Mouse (Mus musculus) embryonic facial prominence, embryonic 15.5 days (tissue): Measurements from ENCODE around the gene 4931422A03Rik. TPM values are rescaled to one million over a fixed set of nuclear protein-coding genes. Genes with fewer than 3 reads are reported as not detected.
"Not testable (repeated sequence)": the region's sequence is repeated elsewhere in the genome, so short reads cannot be mapped to it uniquely, and the experiment has no call there.

ENCODE experiments used
- ATAC-seq: fragments of 200-750 bp; cut with Nextera tagmentation; 2 replicates; pipeline ENCODE4 v1.8.0; 2017; ENCODE audit warnings: low read depth, moderate TSS enrichment; ENCODE audit not compliant: insufficient number of reproducible peaks, low FRiP score, low TSS enrichment
- H3K27ac ChIP-seq: fragments of 300-500 bp; sonication (generic); replicated peaks from 2 replicates; pipeline ENCODE4 v1.5.1; 2015; ENCODE audit warnings: mild to moderate bottlenecking, inconsistent platforms
- H3K27me3 ChIP-seq: fragments of 300-500 bp; sonication (generic); 2 replicates; pipeline ENCODE4 v1.6.1; 2015; ENCODE audit warnings: inconsistent platforms
- H3K36me3 ChIP-seq: fragments of 300-500 bp; sonication (generic); 2 replicates; pipeline ENCODE4 v1.6.1; 2015; ENCODE audit warnings: mild to moderate bottlenecking, inconsistent platforms
- H3K4me1 ChIP-seq: fragments of 300-500 bp; sonication (generic); 2 replicates; pipeline ENCODE4 v1.6.1; 2015; ENCODE audit warnings: inconsistent platforms
- H3K4me2 ChIP-seq: fragments of 300-500 bp; sonication (generic); replicated peaks from 2 replicates; pipeline ENCODE4 v1.6.1; 2015; ENCODE audit warnings: mild to moderate bottlenecking, inconsistent platforms
- H3K4me3 ChIP-seq: fragments of 300-500 bp; sonication (generic); replicated peaks from 2 replicates; pipeline ENCODE4 v1.5.1; 2015; ENCODE audit warnings: mild to moderate bottlenecking, inconsistent platforms
- H3K9ac ChIP-seq: fragments of 300-500 bp; sonication (generic); 2 replicates; pipeline ENCODE4 v1.6.1; 2015; ENCODE audit warnings: inconsistent platforms
- H3K9me3 ChIP-seq: fragments of 300-500 bp; sonication (generic); replicated peaks from 2 replicates; pipeline ENCODE4 v1.6.1; 2016; ENCODE audit warnings: inconsistent platforms
- WGBS: fragments of 180-500 bp; shearing (Covaris S2); methylation state at CpG from one replicate; pipeline ENCODE4 v1.1.7; 2015; 5-methylcytosine and 5-hydroxymethylcytosine counted together
- polyA plus RNA-seq: library from polyadenylated mRNA; unstranded; fragments of >200 nt; fragmentation: Nextera tagmentation; extraction: Ambion mirVana; gene quantifications from 2 replicates; pipeline ENCODE4 v1.2.1, GENCODE M21; 2015

Gene 4931422A03Rik
- polyA plus RNA-seq, 1 experiment from 2014 or later: 2.7 TPM

- H3K4me3 ChIP-seq, H3K36me3 ChIP-seq, H3K9me3 ChIP-seq, H3K4me1 ChIP-seq, H3K9ac ChIP-seq, H3K27ac ChIP-seq, ATAC-seq, H3K4me2 ChIP-seq, H3K27me3 ChIP-seq: not testable (repeated sequence)
- WGBS: 68% methylated on average over 8 of the region's 8 CpGs
These were observed 40.6 kb downstream of the 4931422A03Rik start for GRCm38 (mm10) chr2:103987595-103987994.

GRCm38 (mm10) chr2:103983146-103983545, 45.0 kb downstream of the 4931422A03Rik start:
- H3K36me3 ChIP-seq: no peaks in the 10 kb centered on the region
- H3K4me1 ChIP-seq: no peaks in the 10 kb centered on the region
- no peak overlapping the region for H3K4me2 ChIP-seq
- no peaks in the 10 kb centered on the region for H3K9me3 ChIP-seq
- no peak overlapping the region for H3K4me3 ChIP-seq
- WGBS: 86% methylated on average over 10 of the region's 10 CpGs
- peaks cover 4% of the 10 kb centered on the region; the same call in 1 of the 2 replicates for H3K27me3 ChIP-seq
- H3K9ac ChIP-seq: no peak overlapping the region
- H3K27ac ChIP-seq: no peak overlapping the region
- ATAC-seq: no peak

DNA sequence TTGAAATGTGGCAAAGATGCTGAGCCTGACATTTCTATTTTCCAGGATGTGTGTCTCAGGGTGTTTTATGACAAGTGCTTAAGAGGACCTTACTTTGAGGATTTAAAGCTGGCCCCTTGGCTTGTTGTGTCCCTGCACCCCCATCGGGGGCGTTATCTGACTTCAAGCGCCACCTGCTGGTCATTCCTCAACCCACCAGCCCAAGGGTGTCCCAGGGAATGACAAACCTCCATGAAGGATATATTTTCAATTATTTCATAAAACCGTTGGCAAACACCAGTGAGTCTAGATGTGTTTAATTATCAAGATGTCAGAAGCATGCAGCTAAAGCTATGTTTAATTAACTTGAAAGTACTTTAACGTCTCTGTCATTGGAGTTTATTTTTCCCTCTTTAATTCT, 45.9 kb downstream of the 4931422A03Rik start:
- H3K4me2 ChIP-seq: no peak overlapping the region
- ATAC-seq: peak; percentile 67; the same call in 1 of the 2 replicates
- no peak overlapping the region for H3K9ac ChIP-seq
- H3K27ac ChIP-seq: no peak overlapping the region
- H3K4me3 ChIP-seq: no peak overlapping the region
- H3K36me3 ChIP-seq: no peaks in the 10 kb centered on the region
- WGBS: 5% methylated on average over 5 of the region's 5 CpGs
- no peaks in the 10 kb centered on the region for H3K9me3 ChIP-seq
- no peaks in the 10 kb centered on the region for H3K4me1 ChIP-seq
- H3K27me3 ChIP-seq: peaks cover 4% of the 10 kb centered on the region; the same call in 1 of the 2 replicates

DNA sequence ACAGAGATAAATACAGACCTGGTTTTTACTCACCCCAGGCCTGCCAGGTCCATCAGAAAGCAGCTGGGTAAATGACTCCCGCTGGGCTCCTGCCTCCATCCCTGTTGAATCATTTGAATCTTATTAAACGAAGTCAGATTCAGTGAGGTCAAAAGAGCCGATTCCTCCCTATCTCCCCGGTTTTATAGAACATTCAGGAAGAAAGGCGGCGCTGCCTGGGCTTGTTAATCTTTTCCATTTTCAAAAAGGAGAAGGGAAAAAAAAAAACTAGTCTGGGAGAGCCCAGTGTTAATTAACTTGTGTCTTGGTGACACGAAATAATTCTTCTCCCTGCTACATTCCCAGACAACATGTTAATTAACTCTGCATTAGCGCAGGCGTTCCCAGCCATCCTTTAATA, 50.4 kb downstream of the 4931422A03Rik start:
- Histone ChIP-seq H3K9me3 (no peaks in the 10 kb centered on the region), H3K27me3 (peaks cover 4% of the 10 kb centered on the region; the same call in 1 of the 2 replicates), H3K36me3 (no peaks in the 10 kb centered on the region), H3K9ac (no peak overlapping the region), H3K4me1 (no peaks in the 10 kb centered on the region), H3K4me3 (no peak overlapping the region), H3K4me2 (no peak overlapping the region), H3K27ac (no peak overlapping the region)
- ATAC-seq: no peak
- WGBS: 57% methylated on average over 9 of the region's 9 CpGs

GRCm38 (mm10) chr2:103977216-103977615, 50.9 kb downstream of the 4931422A03Rik start:
- H3K27ac ChIP-seq: no peak overlapping the region
- no peaks in the 10 kb centered on the region for H3K4me1 ChIP-seq
- peaks cover 7% of the 10 kb centered on the region; the same call in 1 of the 2 replicates for H3K27me3 ChIP-seq
- no peaks in the 10 kb centered on the region for H3K9me3 ChIP-seq
- WGBS: 67% methylated on average over 8 of the region's 8 CpGs
- no peaks in the 10 kb centered on the region for H3K36me3 ChIP-seq
- no peak overlapping the region for H3K4me3 ChIP-seq
- H3K4me2 ChIP-seq: no peak overlapping the region
- H3K9ac ChIP-seq: no peak overlapping the region
- ATAC-seq: no peak

GRCm38 (mm10) chr2:103975904-103976303, 52.3 kb downstream of the 4931422A03Rik start:
- WGBS: 76% methylated on average over 7 of the region's 7 CpGs
- Histone ChIP-seq H3K4me2 (no peak overlapping the region), H3K36me3 (no peaks in the 10 kb centered on the region), H3K9ac (no peak overlapping the region), H3K4me3 (no peak overlapping the region), H3K27ac (no peak overlapping the region), H3K27me3 (peaks cover 20% of the 10 kb centered on the region), H3K9me3 (no peaks in the 10 kb centered on the region), H3K4me1 (peaks cover 3% of the 10 kb centered on the region)
- no peak for ATAC-seq

- H3K4me1 ChIP-seq: peaks cover 14% of the 10 kb centered on the region
- H3K4me3 ChIP-seq: 0 out of 2 replicates have a peak overlapping the region, but pooled peaks have one; percentile 69
- H3K27me3 ChIP-seq: peaks cover 53% of the 10 kb centered on the region
- ATAC-seq: no peak
- WGBS: 17% methylated on average over 3 of the region's 3 CpGs
- H3K4me2 ChIP-seq: 0 out of 2 replicates have a peak overlapping the region, but pooled peaks have one; percentile 98
- H3K9ac ChIP-seq: no peak overlapping the region
- no peak overlapping the region for H3K27ac ChIP-seq
- no peaks in the 10 kb centered on the region for H3K9me3 ChIP-seq
- no peaks in the 10 kb centered on the region for H3K36me3 ChIP-seq
These were observed 56.3 kb downstream of the 4931422A03Rik start for GRCm38 (mm10) chr2:103971838-103972237.

- Histone ChIP-seq H3K4me3 (peak overlapping the region; percentile 69), H3K9ac (peak overlapping the region; percentile 44; the same call in 1 of the 2 replicates), H3K4me1 (peaks cover 14% of the 10 kb centered on the region), H3K4me2 (peak overlapping the region; percentile 98), H3K9me3 (no peaks in the 10 kb centered on the region), H3K27me3 (peaks cover 53% of the 10 kb centered on the region), H3K27ac (no peak overlapping the region), H3K36me3 (no peaks in the 10 kb centered on the region)
- 3% methylated on average over 32 of the region's 32 CpGs for WGBS
- ATAC-seq: no peak
These were observed 57.1 kb downstream of the 4931422A03Rik start for GRCm38 (mm10) chr2:103970791-103971649.

- under 1% methylated on average over 78 of the region's 79 CpGs for WGBS
- no peaks in the 10 kb centered on the region for H3K36me3 ChIP-seq
- peak; percentile 61; the same call in 1 of the 2 replicates for ATAC-seq
- no peak overlapping the region for H3K27ac ChIP-seq
- H3K4me3 ChIP-seq: peak overlapping the region; percentile 69
- peaks cover 14% of the 10 kb centered on the region for H3K4me1 ChIP-seq
- H3K9ac ChIP-seq: peak overlapping the region; percentile 44
- H3K4me2 ChIP-seq: peak overlapping the region; percentile 98
- no peaks in the 10 kb centered on the region for H3K9me3 ChIP-seq
- peaks cover 53% of the 10 kb centered on the region for H3K27me3 ChIP-seq
These were observed 57.9 kb downstream of the 4931422A03Rik start for GRCm38 (mm10) chr2:103970041-103970790.

DNA sequence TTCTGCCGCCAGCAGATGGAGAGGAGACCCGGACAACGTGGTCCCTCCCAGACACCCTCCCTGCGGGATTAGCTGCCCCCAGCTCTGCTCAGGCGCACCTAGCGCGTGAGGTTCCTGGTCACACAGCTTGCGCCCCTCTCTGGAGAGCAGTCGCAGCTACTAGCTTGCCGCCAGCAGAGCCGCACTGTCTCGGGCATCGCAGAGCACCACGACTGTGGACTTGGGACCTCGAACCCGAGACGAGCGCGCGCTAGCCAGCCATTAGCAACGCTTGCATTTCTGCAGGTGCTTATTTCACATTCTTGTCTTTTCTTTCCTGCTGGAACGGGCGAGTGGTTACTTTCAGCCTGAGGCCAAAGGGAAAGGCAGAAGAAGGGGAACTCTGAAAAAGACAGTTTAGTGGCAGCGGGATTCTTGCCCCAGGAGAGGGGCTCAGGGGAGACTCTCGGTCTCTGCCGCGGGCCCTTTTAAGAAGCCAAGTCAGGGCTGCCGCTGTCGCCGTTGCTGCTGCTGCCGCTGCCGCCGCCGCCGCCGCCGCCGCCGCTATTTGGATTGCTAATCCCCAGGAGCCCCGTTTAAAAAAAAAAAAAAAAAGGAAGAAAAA, 58.6 kb downstream of the 4931422A03Rik start:
- H3K27ac ChIP-seq: 0 out of 2 replicates have a peak overlapping the region, but pooled peaks have one; percentile 7
- peak overlapping the region; percentile 44 for H3K9ac ChIP-seq
- peak overlapping the region; percentile 98 for H3K4me2 ChIP-seq
- H3K9me3 ChIP-seq: no peaks in the 10 kb centered on the region
- under 1% methylated on average over 40 of the region's 40 CpGs for WGBS
- H3K36me3 ChIP-seq: no peaks in the 10 kb centered on the region
- peaks cover 14% of the 10 kb centered on the region for H3K4me1 ChIP-seq
- H3K4me3 ChIP-seq: peak overlapping the region; percentile 69
- peak; percentile 68 for ATAC-seq
- peaks cover 53% of the 10 kb centered on the region for H3K27me3 ChIP-seq
